Mouse (Mus musculus) embryonic facial prominence, embryonic 13.5 days (tissue): Measurements from ENCODE around the gene Ppt2. TPM values are rescaled to one million over a fixed set of nuclear protein-coding genes. Genes with fewer than 3 reads are reported as not detected.

ENCODE experiments used
- ATAC-seq: fragments of 200-750 bp; cut with Nextera tagmentation; 2 replicates; pipeline ENCODE4 v1.8.0; 2017; ENCODE audit warnings: low read depth; ENCODE audit not compliant: insufficient number of reproducible peaks, insufficient read depth, low FRiP score, low TSS enrichment
- H3K27ac ChIP-seq: fragments of 300-500 bp; sonication (generic); 2 replicates; pipeline ENCODE4 v1.5.1; 2015; ENCODE audit warnings: moderate library complexity, mild to moderate bottlenecking, inconsistent platforms
- H3K27me3 ChIP-seq: fragments of 300-500 bp; sonication (generic); 2 replicates; pipeline ENCODE4 v1.6.1; 2015; ENCODE audit warnings: mild to moderate bottlenecking, inconsistent platforms
- H3K36me3 ChIP-seq: fragments of 300-500 bp; sonication (generic); 2 replicates; pipeline ENCODE4 v1.6.1; 2015; ENCODE audit warnings: mild to moderate bottlenecking, inconsistent platforms
- H3K4me1 ChIP-seq: fragments of 300-500 bp; sonication (generic); 2 replicates; pipeline ENCODE4 v1.6.1; 2015; ENCODE audit warnings: inconsistent platforms
- H3K4me2 ChIP-seq: fragments of 300-500 bp; sonication (generic); 2 replicates; pipeline ENCODE4 v1.6.1; 2015; ENCODE audit warnings: moderate library complexity, mild to moderate bottlenecking, inconsistent platforms
- H3K4me3 ChIP-seq: fragments of 300-500 bp; sonication (generic); 2 replicates; pipeline ENCODE4 v1.5.1; 2015; ENCODE audit warnings: mild to moderate bottlenecking, inconsistent platforms
- H3K9ac ChIP-seq: fragments of 300-500 bp; sonication (generic); 2 replicates; pipeline ENCODE4 v1.6.1; 2015; ENCODE audit warnings: mild to moderate bottlenecking, inconsistent platforms
- H3K9me3 ChIP-seq: fragments of 300-500 bp; sonication (generic); 2 replicates; pipeline ENCODE4 v1.6.1; 2016; ENCODE audit warnings: inconsistent platforms
- WGBS: fragments of 180-500 bp; shearing (Covaris S2); methylation state at CpG from one replicate; pipeline ENCODE4 v1.1.7; 2015; ENCODE audit warnings: mixed read lengths; 5-methylcytosine and 5-hydroxymethylcytosine counted together
- polyA plus RNA-seq: library from polyadenylated mRNA; unstranded; fragments of >200 nt; fragmentation: Nextera tagmentation; extraction: Ambion mirVana; gene quantifications from 2 replicates; pipeline ENCODE4 v1.2.1, GENCODE M21; 2015

The Ppt2 gene
- polyA plus RNA-seq, 1 experiment from 2014 or later: 21.6 TPM

GRCm38 (mm10) chr17:34618999-34619398 lies 9.3 kb downstream of the Ppt2 start:
- 11% methylated on average over 6 of the region's 6 CpGs for WGBS
- no peak for ATAC-seq
- H3K36me3 ChIP-seq: peaks cover 67% of the 10 kb centered on the region

GRCm38 (mm10) chr17:34615871-34616270 lies 12.4 kb downstream of the Ppt2 start, which contains the start of gene Egfl8:
Gene Egfl8 (minus strand): TSS chr17:34615971.
- H3K4me2 ChIP-seq: no peak within 1 kb of the TSS
- WGBS: 46% methylated on average over 6 of the region's 6 CpGs
- H3K4me3 ChIP-seq: no peak within 1 kb of the TSS
- no peak for ATAC-seq
- no peaks in the 10 kb centered on the region for H3K27me3 ChIP-seq
- 0 out of 2 replicates have a peak within 1 kb of the TSS, but pooled peaks have one; percentile 7 for H3K9ac ChIP-seq
- peaks cover 69% of the 10 kb centered on the region for H3K36me3 ChIP-seq
- no peaks in the 10 kb centered on the region for H3K9me3 ChIP-seq
- no peaks in the 10 kb centered on the region for H3K4me1 ChIP-seq
- H3K27ac ChIP-seq: peak within 1 kb of the TSS; percentile 16; the same call in 1 of the 2 replicates

More at GRCm38 (mm10) chr17:34618999-34619398, 9.3 kb downstream of the Ppt2 start:
- H3K9ac ChIP-seq: no peak overlapping the region
- no peaks in the 10 kb centered on the region for H3K4me1 ChIP-seq
- H3K27me3 ChIP-seq: no peaks in the 10 kb centered on the region
- no peaks in the 10 kb centered on the region for H3K9me3 ChIP-seq
- no peak overlapping the region for H3K4me2 ChIP-seq
- no peak overlapping the region for H3K27ac ChIP-seq
- H3K4me3 ChIP-seq: no peak overlapping the region

- no peaks in the 10 kb centered on the region for H3K9me3 ChIP-seq
- no peak for ATAC-seq
- no peaks in the 10 kb centered on the region for H3K27me3 ChIP-seq
- H3K4me2 ChIP-seq: no peak overlapping the region
- H3K27ac ChIP-seq: no peak overlapping the region
- peaks cover 71% of the 10 kb centered on the region for H3K36me3 ChIP-seq
- peaks cover under 1% of the 10 kb centered on the region; the same call in 1 of the 2 replicates for H3K4me1 ChIP-seq
- no peak overlapping the region for H3K4me3 ChIP-seq
- WGBS: 90% methylated on average over 10 of the region's 10 CpGs
- H3K9ac ChIP-seq: 0 out of 2 replicates have a peak overlapping the region, but pooled peaks have one; percentile 11
Measured at GRCm38 (mm10) chr17:34613830-34614229, 14.5 kb downstream of the Ppt2 start.

- no peak overlapping the region for H3K4me3 ChIP-seq
- H3K9me3 ChIP-seq: no peaks in the 10 kb centered on the region
- H3K27me3 ChIP-seq: no peaks in the 10 kb centered on the region
- no peak overlapping the region for H3K4me2 ChIP-seq
- no peak for ATAC-seq
- no peak overlapping the region for H3K9ac ChIP-seq
- H3K4me1 ChIP-seq: peaks cover 6% of the 10 kb centered on the region; the same call in 1 of the 2 replicates
- WGBS: 83% methylated on average over 11 of the region's 11 CpGs
- no peak overlapping the region for H3K27ac ChIP-seq
- peaks cover 71% of the 10 kb centered on the region for H3K36me3 ChIP-seq
Measured at GRCm38 (mm10) chr17:34613054-34613645, 15.2 kb downstream of the Ppt2 start.

GRCm38 (mm10) chr17:34611050-34611449 lies 17.3 kb downstream of the Ppt2 start:
- H3K4me3 ChIP-seq: no peak overlapping the region
- WGBS: 95% methylated on average over 8 of the region's 8 CpGs
- peaks cover 59% of the 10 kb centered on the region for H3K36me3 ChIP-seq
- no peak overlapping the region for H3K27ac ChIP-seq
- peaks cover 22% of the 10 kb centered on the region for H3K4me1 ChIP-seq
- H3K9ac ChIP-seq: no peak overlapping the region
- H3K9me3 ChIP-seq: no peaks in the 10 kb centered on the region
- no peak overlapping the region for H3K4me2 ChIP-seq
- no peaks in the 10 kb centered on the region for H3K27me3 ChIP-seq
- no peak for ATAC-seq

GRCm38 (mm10) chr17:34607997-34608396 lies 20.3 kb downstream of the Ppt2 start:
- peaks cover 33% of the 10 kb centered on the region for H3K4me1 ChIP-seq
- H3K4me2 ChIP-seq: no peak overlapping the region
- H3K36me3 ChIP-seq: peaks cover 34% of the 10 kb centered on the region
- H3K27me3 ChIP-seq: no peaks in the 10 kb centered on the region
- 84% methylated on average over 7 of the region's 7 CpGs for WGBS
- peak overlapping the region; percentile 55; the same call in 1 of the 2 replicates for H3K9ac ChIP-seq
- no peak for ATAC-seq
- no peak overlapping the region for H3K4me3 ChIP-seq
- no peaks in the 10 kb centered on the region for H3K9me3 ChIP-seq
- no peak overlapping the region for H3K27ac ChIP-seq

GRCm38 (mm10) chr17:34606186-34607039 lies 21.9 kb downstream of the Ppt2 start:
- peak overlapping the region; percentile 90 for H3K4me3 ChIP-seq
- H3K9me3 ChIP-seq: no peaks in the 10 kb centered on the region
- H3K27me3 ChIP-seq: no peaks in the 10 kb centered on the region
- H3K27ac ChIP-seq: peak overlapping the region; percentile 89
- no peak for ATAC-seq
- H3K9ac ChIP-seq: peak overlapping the region; percentile 92
- WGBS: 14% methylated on average over 32 of the region's 32 CpGs
- peaks cover 26% of the 10 kb centered on the region for H3K36me3 ChIP-seq
- H3K4me1 ChIP-seq: peaks cover 41% of the 10 kb centered on the region
- peak overlapping the region; percentile 95 for H3K4me2 ChIP-seq

- WGBS: under 1% methylated on average over 27 of the region's 30 CpGs
- H3K4me1 ChIP-seq: peaks cover 41% of the 10 kb centered on the region
- peak; percentile 53; the same call in 1 of the 2 replicates for ATAC-seq
Measured at GRCm38 (mm10) chr17:34605609-34606008, 22.7 kb downstream of the Ppt2 start.

GRCm38 (mm10) chr17:34604511-34605237 lies 23.6 kb downstream of the Ppt2 start:
- peak overlapping the region; percentile 89 for H3K27ac ChIP-seq
- peaks cover 29% of the 10 kb centered on the region for H3K36me3 ChIP-seq
- WGBS: 16% methylated on average over 24 of the region's 24 CpGs
- no peaks in the 10 kb centered on the region for H3K27me3 ChIP-seq
- H3K9ac ChIP-seq: peak overlapping the region; percentile 92
- peak overlapping the region; percentile 90 for H3K4me3 ChIP-seq
- H3K4me2 ChIP-seq: peak overlapping the region; percentile 95
- no peaks in the 10 kb centered on the region for H3K9me3 ChIP-seq
- H3K4me1 ChIP-seq: peaks cover 41% of the 10 kb centered on the region
- no peak for ATAC-seq

More at GRCm38 (mm10) chr17:34605609-34606008, 22.7 kb downstream of the Ppt2 start:
- Histone ChIP-seq H3K4me2 (peak overlapping the region; percentile 95), H3K4me3 (peak overlapping the region; percentile 90), H3K27me3 (no peaks in the 10 kb centered on the region), H3K27ac (peak overlapping the region; percentile 89), H3K36me3 (peaks cover 25% of the 10 kb centered on the region), H3K9me3 (no peaks in the 10 kb centered on the region), H3K9ac (peak overlapping the region; percentile 92)

- Histone ChIP-seq H3K9me3 (no peaks in the 10 kb centered on the region), H3K27me3 (no peaks in the 10 kb centered on the region), H3K4me3 (peak within 1 kb of the TSS; percentile 90), H3K36me3 (peaks cover 30% of the 10 kb centered on the region), H3K4me1 (peaks cover 41% of the 10 kb centered on the region), H3K9ac (peak within 1 kb of the TSS; percentile 92), H3K4me2 (peak within 1 kb of the TSS; percentile 95), H3K27ac (peak within 1 kb of the TSS; percentile 89)
- ATAC-seq: peak; percentile 84
- under 1% methylated on average over 35 of the region's 35 CpGs for WGBS
Measured at GRCm38 (mm10) chr17:34604061-34604508, 24.2 kb downstream of the Ppt2 start, which contains the start of gene Agpat1. Gene Agpat1 (plus strand): TSS chr17:34604262.
